Mouse (Mus musculus): ENCODE measurements at regions not wholly inside any gene's neighbourhood (a gene's known extent, or its start where the extent isn't known, plus 50 kb on each side); places are given as distances from the start of the nearest gene placed in this dataset.

DNA sequence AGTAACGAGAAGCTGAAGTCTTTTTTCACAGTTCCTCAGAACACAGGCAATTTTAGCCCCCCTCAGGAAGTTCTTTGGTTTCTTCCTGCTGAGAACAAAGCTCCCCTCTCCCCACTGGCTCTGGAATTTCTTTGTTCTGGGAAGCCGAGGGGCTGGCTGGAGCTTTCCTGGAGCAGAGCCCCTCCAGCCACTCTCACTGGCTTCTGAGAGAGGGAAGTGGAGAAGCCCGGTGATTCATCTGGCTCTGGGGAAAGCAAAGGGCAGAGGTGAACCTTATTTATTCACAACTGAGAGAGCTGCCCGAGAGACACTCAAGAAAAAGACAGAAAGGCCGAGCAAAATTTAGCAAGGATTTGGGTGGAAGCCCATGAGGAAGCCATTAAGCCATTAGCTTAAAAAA is 63.9 kb downstream of the Ddx3x start:
- in situ Hi-C loops (cut with MboI, MseI), result loop anchor here (5.0 kb wide), 1 partner anchor 52 kb away; no protein-coding TSS in a partner anchor

DNA sequence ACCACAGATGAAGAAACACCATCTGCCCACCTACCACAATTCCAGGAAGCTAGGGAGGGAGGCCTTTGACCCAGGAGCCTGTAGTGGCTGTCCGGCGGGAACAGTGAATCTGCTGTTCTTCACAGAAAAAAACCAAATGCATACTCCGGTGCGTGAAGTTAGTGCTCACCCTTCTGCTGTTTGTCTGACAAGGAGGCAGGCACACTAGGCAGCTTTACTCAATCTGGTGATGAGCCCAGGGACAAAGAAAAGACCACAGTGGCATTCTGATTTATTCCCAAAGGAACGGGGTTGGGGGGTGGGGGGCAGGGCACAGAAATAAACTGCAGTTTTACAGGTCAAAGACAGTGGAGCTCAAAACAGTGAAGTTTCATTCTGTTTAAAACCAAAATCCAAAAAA is 64.4 kb downstream of the Ddx3x start:
- in situ Hi-C loops (cut with MboI, MseI), result no loop called here

DNA sequence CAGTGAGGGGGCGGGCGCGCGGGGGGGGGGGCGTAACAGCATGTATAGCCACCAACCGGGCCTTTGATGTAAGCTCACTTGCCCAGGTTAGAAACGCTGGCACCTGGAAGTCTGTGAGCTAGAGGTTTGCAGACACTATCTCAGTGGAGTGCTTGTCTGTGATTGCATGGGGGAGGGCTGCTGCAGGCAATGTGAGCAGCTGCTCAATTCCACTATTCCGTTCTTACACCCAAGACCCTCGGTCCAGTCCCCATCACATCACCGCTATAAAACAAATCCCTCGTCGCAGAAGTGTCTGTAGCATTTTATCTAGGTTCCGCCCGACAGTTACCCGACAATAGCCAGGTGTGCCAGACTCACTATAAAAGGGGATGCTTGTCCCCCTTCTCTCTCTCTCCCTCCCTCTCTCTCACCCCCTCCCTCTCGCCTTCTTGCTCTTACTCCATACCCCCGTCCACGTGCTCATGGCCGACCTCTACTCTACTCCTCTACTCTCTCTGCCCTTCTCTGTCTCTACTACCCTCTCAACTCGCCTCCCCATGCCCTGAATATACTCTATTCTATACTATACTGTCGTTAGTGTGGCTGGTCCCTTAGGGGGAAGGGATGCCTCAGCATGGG is 65.4 kb downstream of the Ddx3x start:
- in situ Hi-C loops (cut with MboI, MseI), result no loop called here

DNA sequence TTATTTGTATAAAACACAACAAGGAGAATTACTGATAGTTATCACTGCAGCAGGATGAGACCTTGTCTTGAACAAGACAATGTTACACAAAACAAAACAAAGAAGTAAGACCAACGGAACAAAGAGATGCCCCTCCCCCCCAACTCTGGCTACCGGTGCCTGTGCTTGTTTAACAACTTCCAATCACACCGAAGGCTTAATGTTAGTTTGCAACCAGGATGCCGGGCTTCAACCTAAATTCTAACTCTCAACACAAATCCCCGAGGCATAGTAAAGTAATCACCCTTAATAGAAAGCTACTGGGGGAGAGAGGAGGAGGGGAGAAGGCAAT is 65.9 kb downstream of the Ddx3x start:
- in situ Hi-C loops (cut with MboI, MseI), result no loop called here

DNA sequence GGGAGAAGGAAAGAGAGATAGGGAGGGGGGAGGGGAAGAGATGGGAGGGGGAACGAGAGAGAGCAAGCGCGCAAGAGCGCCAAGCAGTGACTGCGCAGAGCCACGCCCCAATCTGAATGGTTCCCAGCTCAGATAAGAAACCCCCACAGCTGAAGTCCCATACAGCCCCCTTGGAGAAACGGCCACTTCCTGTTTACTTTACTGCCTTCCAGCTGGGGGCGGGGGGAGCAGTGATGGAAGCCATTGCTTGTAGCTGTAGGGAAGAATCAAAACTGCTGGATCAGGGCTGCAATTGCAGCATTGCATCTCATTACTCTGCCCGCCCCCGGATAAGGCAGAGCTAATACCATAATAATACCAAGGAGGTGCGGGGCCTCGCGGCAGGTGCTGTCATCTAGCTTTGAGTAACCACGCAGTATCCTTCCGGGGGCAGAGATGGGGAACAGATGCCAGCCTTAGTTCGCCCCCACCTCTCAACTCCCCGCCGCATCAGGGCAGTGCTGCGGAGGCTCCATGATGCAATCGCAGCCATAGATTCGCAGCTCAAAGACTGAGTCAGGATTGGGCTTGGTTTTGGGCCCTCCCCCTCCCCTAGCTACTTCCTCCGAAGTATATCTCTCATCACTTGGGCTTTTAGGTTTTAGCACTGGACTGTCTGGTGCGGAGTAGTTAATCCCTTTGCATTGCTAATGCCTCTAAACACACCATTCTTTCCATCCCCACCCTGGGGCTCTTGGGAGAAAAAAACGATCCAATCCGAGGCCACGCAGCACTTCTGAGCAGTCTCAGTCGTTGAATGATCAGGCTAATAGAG is 66.5 kb downstream of the Ddx3x start:
- in situ Hi-C loops (cut with MboI, MseI), result no loop called here

DNA sequence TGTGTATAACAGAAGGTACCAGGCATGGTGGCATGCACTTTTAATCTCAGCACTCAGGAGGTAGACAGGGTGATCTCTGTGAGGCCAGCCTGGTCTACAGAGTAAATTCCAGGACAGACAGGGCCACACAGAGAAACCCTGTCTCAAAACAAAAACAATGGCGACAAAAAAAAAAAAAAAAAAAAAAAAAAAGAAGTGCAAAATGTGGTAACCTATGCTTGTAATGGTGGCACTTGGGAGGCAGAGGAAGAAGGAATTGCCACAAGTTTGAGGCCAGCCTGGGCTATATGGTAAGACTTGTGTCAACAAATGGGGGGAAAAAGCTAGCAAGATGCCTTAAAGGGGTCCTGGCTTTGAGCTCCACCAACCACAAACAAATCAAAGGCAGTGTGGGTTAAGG is 67.6 kb downstream of the Ddx3x start:
- in situ Hi-C loops (cut with MboI, MseI), result no loop called here

DNA sequence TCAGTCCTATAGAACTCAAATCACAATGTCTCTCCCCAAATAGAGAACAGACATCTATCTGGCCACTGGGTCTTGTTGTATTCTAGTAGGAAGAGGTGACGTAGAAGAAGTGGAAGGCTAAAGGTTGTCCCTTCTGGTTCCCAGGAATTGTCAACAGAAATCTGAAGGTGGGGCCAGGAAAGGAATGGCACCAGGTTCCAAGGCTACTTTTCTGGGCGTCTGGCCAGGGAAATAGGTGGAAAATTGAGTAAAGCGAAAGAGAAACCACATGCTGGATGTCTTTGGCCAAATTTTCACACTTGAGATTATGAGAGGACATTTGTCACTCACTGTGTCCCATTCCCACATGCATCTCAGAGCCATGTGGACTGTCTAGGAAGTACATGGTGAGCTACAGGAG is 69.7 kb downstream of the Ddx3x start:
- in situ Hi-C loops (cut with MboI, MseI), result no loop called here

DNA sequence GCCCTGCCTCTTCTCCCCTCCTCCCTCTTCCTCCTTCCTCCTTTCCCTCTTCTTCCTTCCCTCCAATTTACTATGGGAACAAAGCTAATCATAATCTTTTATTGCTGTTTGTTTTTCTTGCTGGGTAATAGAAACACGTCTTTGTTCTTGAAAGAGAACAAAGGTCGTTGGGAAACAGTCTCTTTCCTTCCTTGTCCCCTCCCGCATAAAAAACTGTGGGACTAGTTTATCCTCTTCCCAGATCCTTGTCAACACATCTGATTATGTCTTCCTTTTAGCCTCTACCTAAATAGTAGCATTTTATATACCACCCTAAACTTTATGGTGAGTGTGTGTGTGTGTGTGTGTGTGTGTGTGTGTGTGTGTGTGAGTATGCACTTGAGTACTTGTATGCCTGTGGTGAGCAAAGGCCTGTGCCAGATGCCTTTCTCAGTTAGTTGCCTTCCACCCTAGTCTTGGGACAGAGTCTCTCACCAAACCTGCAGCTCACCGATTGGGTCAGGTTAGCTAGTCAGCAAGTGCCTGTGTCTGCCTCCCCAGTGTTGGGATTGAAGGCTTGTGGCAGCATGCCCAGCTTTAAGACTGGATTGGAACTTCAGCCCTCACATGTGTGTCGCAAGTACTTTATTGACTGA is 76.5 kb downstream of the Ddx3x start:
- in situ Hi-C loops (cut with MboI, MseI), result no loop called here

DNA sequence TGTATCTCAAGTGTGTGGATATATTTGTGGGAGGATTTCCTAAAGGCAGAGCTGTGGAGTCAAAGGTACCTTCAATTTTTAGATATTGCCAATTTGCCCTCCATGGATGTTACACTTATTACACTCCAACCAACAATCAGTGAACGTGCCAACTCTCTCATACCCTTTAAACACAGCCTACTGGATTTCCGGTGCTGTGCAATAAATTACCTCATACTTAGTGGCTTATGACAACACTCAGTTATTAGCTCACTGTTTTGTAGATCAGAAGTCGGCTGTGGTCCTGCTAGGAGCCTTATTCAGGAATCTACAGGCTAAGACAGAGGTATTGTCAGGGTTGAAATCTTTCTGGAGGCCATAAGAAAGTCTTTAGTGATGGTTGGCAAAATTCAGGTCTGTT is 77.2 kb downstream of the Ddx3x start:
- in situ Hi-C loops (cut with MboI, MseI), result no loop called here

DNA sequence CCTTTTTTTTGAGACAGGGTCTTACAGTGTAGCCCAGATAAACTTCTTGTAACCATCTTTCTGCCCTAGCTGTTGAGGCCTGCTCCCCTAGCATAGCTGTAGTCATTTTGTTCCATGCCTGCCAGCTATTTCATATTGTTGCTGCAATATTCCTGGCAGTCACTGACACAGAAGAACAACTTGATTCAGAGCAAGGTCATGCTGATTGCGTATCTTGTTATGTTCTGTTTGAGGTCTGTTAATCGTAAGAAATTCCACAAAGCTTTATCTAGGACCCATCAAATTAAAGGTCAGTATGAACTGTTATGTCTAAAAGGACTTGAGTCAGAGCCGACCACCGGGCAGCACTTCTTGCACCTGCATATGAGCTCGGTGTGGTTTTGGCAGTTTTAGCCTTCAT is 79.7 kb downstream of the Ddx3x start:
- in situ Hi-C loops (cut with MboI, MseI), result no loop called here

DNA sequence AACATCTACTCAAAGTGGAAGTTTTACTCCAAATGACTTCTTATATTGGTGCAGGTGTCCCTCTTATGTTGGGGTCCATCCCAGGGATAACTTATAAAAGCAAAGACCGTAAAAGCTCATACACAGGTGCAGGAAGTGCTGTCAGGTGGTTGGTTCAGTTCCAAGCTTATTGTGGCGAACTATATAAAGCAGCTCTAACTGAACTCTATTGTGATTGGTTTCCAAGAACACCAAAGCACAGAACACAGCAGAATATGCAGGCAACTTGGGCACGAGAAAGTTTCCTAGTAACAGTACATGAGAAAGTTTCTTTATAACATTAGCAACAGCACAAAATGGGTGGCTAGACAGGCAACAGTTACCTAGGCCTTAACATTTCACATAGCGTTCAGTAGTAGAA is 89.5 kb downstream of the Ddx3x start:
- in situ Hi-C loops (cut with MboI, MseI), result no loop called here

DNA sequence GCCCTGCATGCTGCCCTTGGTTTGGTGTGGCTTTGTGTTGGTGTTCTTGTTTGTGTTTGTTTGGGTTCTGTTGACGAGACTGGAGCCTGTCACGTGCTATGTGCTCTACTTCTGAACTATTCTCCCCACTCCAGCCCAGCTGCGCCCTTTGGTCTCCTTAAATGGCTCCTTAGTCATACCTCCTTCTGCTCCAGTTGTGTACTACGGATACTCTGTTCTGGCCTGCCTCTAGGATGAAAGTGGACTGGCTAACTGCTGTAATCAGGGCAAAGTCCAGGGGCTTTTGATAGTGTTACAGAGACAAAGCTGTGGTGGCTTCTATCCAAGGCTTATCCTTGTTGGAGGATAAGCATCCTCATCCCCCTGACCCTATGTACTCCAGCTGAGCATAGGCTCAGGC is 92.0 kb downstream of the Ddx3x start:
- in situ Hi-C loops (cut with MboI, MseI), result no loop called here

DNA sequence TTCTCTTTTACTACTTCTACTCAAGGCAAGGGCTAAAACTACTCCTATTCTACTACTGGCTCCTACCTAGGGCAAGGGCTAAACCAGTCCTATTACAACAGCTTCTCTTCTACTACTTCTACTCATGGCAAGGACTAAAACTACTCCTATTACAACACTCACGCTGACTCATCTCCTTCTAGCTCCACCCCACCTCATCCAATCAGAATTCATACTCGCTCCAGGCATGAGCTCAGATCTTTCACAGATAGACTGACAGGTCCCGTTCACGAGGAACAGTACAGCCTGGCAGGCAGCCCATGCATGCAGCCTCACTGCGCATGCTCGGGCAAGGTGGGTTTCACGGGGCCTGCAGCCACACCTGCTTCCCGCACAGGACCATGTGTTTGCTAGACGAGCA is 79.6 kb upstream of the Nyx start:
- in situ Hi-C loops (cut with MboI, MseI), result no loop called here

DNA sequence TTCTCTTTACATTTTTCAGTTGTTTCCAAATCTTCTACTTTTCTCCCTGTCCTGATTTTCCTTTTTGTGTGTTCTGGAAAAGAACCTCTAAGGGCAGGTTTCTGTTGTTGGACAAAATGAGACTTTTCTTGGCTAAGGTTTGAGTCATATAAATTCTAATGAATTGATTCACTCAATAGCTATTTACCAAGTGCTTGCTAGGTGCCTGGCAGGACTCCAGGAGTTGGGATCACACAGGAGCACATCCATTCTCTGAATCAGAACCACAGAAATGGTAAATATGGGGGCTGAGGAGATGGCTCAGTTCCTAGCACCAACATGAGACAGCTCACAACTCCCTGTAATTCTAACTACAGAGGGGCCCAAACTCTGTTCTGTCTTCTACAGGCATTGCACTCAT is 67.4 kb upstream of the Nyx start:
- in situ Hi-C loops (cut with MboI, MseI), result no loop called here

DNA sequence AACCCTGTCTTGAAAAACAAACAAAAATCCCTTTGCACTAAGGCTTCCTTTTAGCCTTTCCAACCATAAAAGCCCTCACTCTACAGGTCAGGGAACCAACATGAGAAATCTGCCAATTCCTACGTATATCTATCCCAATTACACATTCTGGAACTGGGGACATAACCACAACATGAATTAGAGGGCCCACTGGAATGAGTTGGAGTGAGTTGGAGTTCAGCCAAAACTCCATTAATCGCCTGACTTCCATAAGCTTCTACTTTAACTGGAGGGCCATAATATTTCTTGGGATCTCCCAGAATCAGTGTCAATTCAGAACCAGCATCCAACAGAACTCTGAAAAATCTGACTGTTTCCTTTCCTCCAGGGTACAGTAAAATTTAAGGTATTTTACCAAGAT is 53.2 kb upstream of the Nyx start:
- in situ Hi-C loops (cut with MboI, MseI), result no loop called here

DNA sequence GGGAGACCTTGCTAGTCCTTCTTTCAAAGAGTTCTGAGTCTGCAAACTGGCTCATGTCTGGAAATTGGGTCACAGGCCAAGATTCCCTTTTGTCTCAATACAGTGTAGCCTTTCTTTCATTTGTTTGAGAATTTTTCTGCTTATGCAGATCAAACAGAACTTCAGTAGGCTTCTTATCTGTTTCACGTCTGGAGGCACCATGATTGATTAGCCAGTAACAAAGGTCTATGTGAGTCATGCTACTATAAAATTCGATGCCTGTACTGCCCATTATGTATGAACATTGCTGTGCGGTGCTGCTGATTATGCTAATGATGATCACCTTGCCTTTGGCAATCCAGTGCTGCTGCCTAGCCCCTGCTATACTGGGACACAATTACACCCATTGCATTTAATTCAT is 52.8 kb upstream of the Nyx start:
- in situ Hi-C loops (cut with MboI, MseI), result no loop called here

Data from T-helper 1 cell (primary cell).